Mouse (Mus musculus) naive thymus-derived CD4-positive, alpha-beta T cell, adult 2 months (primary cell): Measurements from ENCODE around the gene Cpne8.
"Not testable (repeated sequence)": the region's sequence is repeated elsewhere in the genome, so short reads cannot be mapped to it uniquely, and the experiment has no call there.

Source experiments
- DNase-seq: peaks from one replicate; pipeline ENCODE4 v3.0.0-alpha.2; 2011; ENCODE audit warnings: low read depth

Cpne8 gene

GRCm38 (mm10) chr15:90610767-90611166, 68.5 kb downstream of the Cpne8 start:
- DNase-seq, result not testable (repeated sequence)

GRCm38 (mm10) chr15:90609836-90610415, 69.3 kb downstream of the Cpne8 start:
- DNase-seq, result no peak

GRCm38 (mm10) chr15:90608368-90608767, 70.9 kb downstream of the Cpne8 start:
- no peak for DNase-seq

- no peak for DNase-seq
Observed at GRCm38 (mm10) chr15:90607181-90607580, 72.1 kb downstream of the Cpne8 start.

GRCm38 (mm10) chr15:90603676-90604075, 75.6 kb downstream of the Cpne8 start:
- no peak for DNase-seq

GRCm38 (mm10) chr15:90597715-90598497, 81.3 kb downstream of the Cpne8 start:
- DNase-seq, result no peak

- DNase-seq, result no peak
Observed at GRCm38 (mm10) chr15:90595592-90595991, 83.6 kb downstream of the Cpne8 start.

- DNase-seq, result no peak
Observed at GRCm38 (mm10) chr15:90589587-90589986, 89.6 kb downstream of the Cpne8 start.

GRCm38 (mm10) chr15:90577402-90577801, 101.8 kb downstream of the Cpne8 start:
- no peak for DNase-seq

- no peak for DNase-seq
Observed at GRCm38 (mm10) chr15:90569246-90569645, 110.0 kb downstream of the Cpne8 start.

- DNase-seq, result no peak
Observed at GRCm38 (mm10) chr15:90568050-90568449, 111.2 kb downstream of the Cpne8 start.

- no peak for DNase-seq
Observed at GRCm38 (mm10) chr15:90563996-90564395, 115.2 kb downstream of the Cpne8 start.

- no peak for DNase-seq
Observed at GRCm38 (mm10) chr15:90561613-90562012, 117.6 kb downstream of the Cpne8 start.

- DNase-seq, result no peak
Observed at GRCm38 (mm10) chr15:90548589-90548988, 130.6 kb downstream of the Cpne8 start.

GRCm38 (mm10) chr15:90543447-90543846, 135.8 kb downstream of the Cpne8 start:
- DNase-seq, result no peak

GRCm38 (mm10) chr15:90542126-90542525, 137.1 kb downstream of the Cpne8 start:
- DNase-seq, result no peak

- DNase-seq, result no peak
Observed at GRCm38 (mm10) chr15:90536311-90537202, 142.7 kb downstream of the Cpne8 start.

GRCm38 (mm10) chr15:90535730-90536129, 143.5 kb downstream of the Cpne8 start:
- DNase-seq, result no peak

GRCm38 (mm10) chr15:90512769-90513168, 166.5 kb downstream of the Cpne8 start:
- no peak for DNase-seq

GRCm38 (mm10) chr15:90497080-90497479, 182.2 kb downstream of the Cpne8 start:
- DNase-seq, result no peak

GRCm38 (mm10) chr15:90491558-90491957, 187.7 kb downstream of the Cpne8 start:
- no peak for DNase-seq

GRCm38 (mm10) chr15:90490186-90490585, 189.0 kb downstream of the Cpne8 start:
- no peak for DNase-seq

GRCm38 (mm10) chr15:90470561-90470960, 208.7 kb downstream of the Cpne8 start:
- not testable (repeated sequence) for DNase-seq
